Mouse (Mus musculus) bone marrow, adult 2 months (tissue): ENCODE results near the gene Itgal.

Experiments
- CTCF ChIP-seq: fragments of 200-500 bp; IDR thresholded peaks from 2 replicates; pipeline ENCODE4 v1.5.1; 2011; ENCODE audit warnings: low read length, control low read depth; ENCODE audit not compliant: control insufficient read depth, insufficient read depth
- POLR2A ChIP-seq: fragments of 200-500 bp; IDR thresholded peaks from 2 replicates; pipeline ENCODE4 v1.6.1; 2011; ENCODE audit warnings: low read depth, mild to moderate bottlenecking, control low read depth, low read length, borderline replicate concordance; ENCODE audit not compliant: control insufficient read depth

DNA sequence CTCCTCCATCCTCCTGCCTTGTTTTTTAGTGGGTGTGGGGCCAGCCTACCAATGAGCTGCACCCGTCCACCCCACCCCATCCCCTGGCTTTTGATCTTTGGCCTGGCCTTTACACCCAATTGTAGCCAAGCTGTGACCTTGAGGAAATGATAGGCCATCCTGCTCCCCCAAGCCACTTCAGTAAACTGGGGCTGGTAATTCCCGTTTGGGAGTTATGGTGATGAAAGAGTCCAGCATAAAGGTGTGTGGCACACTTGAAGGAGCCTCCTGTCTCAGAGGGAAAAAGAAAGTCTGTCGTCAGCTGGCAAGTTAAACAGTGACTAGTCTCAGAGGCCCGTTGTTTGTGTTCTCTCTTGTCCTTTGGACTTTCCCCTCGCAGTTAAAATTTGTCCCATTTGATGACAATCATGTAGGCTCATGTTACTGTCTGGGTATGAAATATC lies 19.5 kb upstream of the Itgal start:
- TF ChIP-seq CTCF, result no peak
- TF ChIP-seq POLR2A, result no peak
